Mouse (Mus musculus) erythroblast, embryonic 14.5 days (primary cell): Measurements from ENCODE around the gene Tm4sf5.

ENCODE experiments used
- GATA1 ChIP-seq: IDR thresholded peaks from 2 replicates; pipeline ENCODE4 v1.6.1; 2012; ENCODE audit warnings: low read length, inconsistent platforms, mixed read lengths
- TAL1 ChIP-seq: IDR thresholded peaks from 3 replicates; pipeline ENCODE4 v1.6.1; 2012; ENCODE audit warnings: low read length, inconsistent platforms, mixed read lengths

DNA sequence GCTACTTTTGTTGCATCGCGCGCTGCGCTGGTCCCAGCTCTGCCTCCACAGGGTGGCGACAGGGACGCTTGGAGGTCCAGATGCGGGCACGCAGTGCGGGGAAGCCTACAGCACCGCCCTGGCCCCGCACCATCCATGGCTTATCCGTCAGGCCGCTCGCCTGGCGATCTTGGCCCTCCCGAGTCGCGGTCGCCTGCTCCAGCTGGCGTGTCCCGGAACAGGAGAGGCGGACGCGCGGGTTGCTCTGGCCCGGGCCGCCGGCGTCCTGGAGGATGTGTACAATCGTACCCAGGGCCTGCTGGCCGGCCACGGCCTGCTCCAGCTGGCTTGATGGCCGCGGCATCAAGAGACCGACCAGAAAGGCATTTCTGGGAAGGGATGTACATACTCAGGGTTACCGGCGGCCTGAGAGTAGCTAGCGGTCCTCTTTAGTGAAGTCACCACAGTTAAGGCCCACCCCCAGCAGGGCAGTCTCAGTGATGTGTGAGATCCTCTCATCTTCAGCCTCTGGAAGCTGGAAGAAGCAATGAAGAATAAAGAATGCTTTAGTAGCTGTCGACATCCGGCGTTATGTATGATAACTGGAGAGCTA lies 15.2 kb downstream of the Tm4sf5 start:
- TF ChIP-seq GATA1 (no peak), TAL1 (no peak)
